Mouse (Mus musculus): ENCODE measurements around the gene Twist1.

Gene Twist1

GRCm38 (mm10) chr12:33966490-33967415 lies 9.3 kb downstream of the Twist1 start:
- no peak for DNase-seq

- no peak for DNase-seq
Measured at GRCm38 (mm10) chr12:33967514-33967913, 10.0 kb downstream of the Twist1 start.

GRCm38 (mm10) chr12:33968041-33968897 lies 10.8 kb downstream of the Twist1 start:
- no peak for DNase-seq

GRCm38 (mm10) chr12:33968898-33969178 lies 11.4 kb downstream of the Twist1 start:
- no peak for DNase-seq

- no peak for DNase-seq
Measured at GRCm38 (mm10) chr12:33980159-33980558, 22.7 kb downstream of the Twist1 start.

GRCm38 (mm10) chr12:33981433-33981832 lies 24.0 kb downstream of the Twist1 start:
- DNase-seq: no peak

GRCm38 (mm10) chr12:33993127-33993526 lies 35.7 kb downstream of the Twist1 start:
- DNase-seq: no peak
